Mouse (Mus musculus) neutrophil, adult 83 days (primary cell): Measurements from ENCODE around the gene Lrp10. TPM values are rescaled to one million over a fixed set of nuclear protein-coding genes. Genes with fewer than 3 reads are reported as not detected.

Experiments
- total RNA-seq, 2 experiments: library from RNA; stranded (reverse); gene quantifications; one replicate each; pipeline ENCODE4 v1.2.4; 2023

The Lrp10 gene
- total RNA-seq: 10 to 100 TPM; 82.6 to 82.9 TPM

GRCm38 (mm10) chr14:54463959-54464292 lies at the start of gene Lrp10:
TSS of gene Lrp10 (plus strand) at chr14:54464137.

GRCm38 (mm10) chr14:54417623-54418081 lies 46.3 kb upstream of the Lrp10 start, which contains the start of gene Slc7a7:
TSS of gene Slc7a7 (minus strand) at chr14:54417780.

GRCm38 (mm10) chr14:54426689-54427398 lies 37.1 kb upstream of the Lrp10 start, which contains the start of gene Mrpl52:
TSS of gene Mrpl52 (plus strand) at chr14:54426909.

GRCm38 (mm10) chr14:54431334-54432077 lies 32.4 kb upstream of the Lrp10 start, which contains the start of gene Mmp14:
TSS of gene Mmp14 (plus strand) at chr14:54431612.

GRCm38 (mm10) chr14:54475941-54476844 lies 12.3 kb downstream of the Lrp10 start, which contains the start of gene Rem2:
TSS of gene Rem2 (plus strand) at chr14:54476100.

Other genes with a start within 250 kb of the Lrp10 start
- gene Dad1, start 210.0 kb upstream of the Lrp10 start, total RNA-seq: 10 to 100 TPM; 60.7 to 65.5 TPM
- gene Abhd4, start 209.9 kb upstream of the Lrp10 start, total RNA-seq: 10 to 100 TPM; 18.0 to 19.4 TPM
- not detected for gene Olfr49, start 179.2 kb upstream of the Lrp10 start, total RNA-seq
- gene Oxa1l, start 103.3 kb upstream of the Lrp10 start, total RNA-seq: 10 to 100 TPM; 39.9 to 43.0 TPM
- 10 to 100 TPM; 20.7 to 26.1 TPM for gene Slc7a7, start 46.4 kb upstream of the Lrp10 start, total RNA-seq
- 10 to 100 TPM; 38.9 to 39.9 TPM for gene Mrpl52, start 37.2 kb upstream of the Lrp10 start, total RNA-seq
- 1 to 10 TPM; 1.1 to 2.8 TPM for gene Mmp14, start 32.5 kb upstream of the Lrp10 start, total RNA-seq
- under 1 TPM in 1 of 2 experiments, not detected in 1; 0.18 TPM for gene Rem2, start 12.0 kb downstream of the Lrp10 start, total RNA-seq
- 10 to 100 TPM; 12.8 to 13.9 TPM for gene Prmt5, start 53.4 kb downstream of the Lrp10 start, total RNA-seq
- gene Haus4, start 90.5 kb downstream of the Lrp10 start, total RNA-seq: 10 to 100 TPM; 26.8 to 31.2 TPM
- gene Ajuba, start 113.4 kb downstream of the Lrp10 start, total RNA-seq: under 1 TPM; 0.20 to 0.22 TPM
- 1 to 10 TPM; 3.4 to 6.2 TPM for gene 4931414P19Rik, start 141.9 kb downstream of the Lrp10 start, total RNA-seq
- gene Psmb5, start 153.9 kb downstream of the Lrp10 start, total RNA-seq: 10 to 100 TPM; 56.3 to 74.9 TPM
- gene Psmb11, start 157.3 kb downstream of the Lrp10 start, total RNA-seq: under 1 TPM in 1 of 2 experiments, not detected in 1; 0.07 TPM
- gene Gm17606, start 176.8 kb downstream of the Lrp10 start, total RNA-seq: not detected
- gene Cdh24, start 177.2 kb downstream of the Lrp10 start, total RNA-seq: 1 to 10 TPM; 1.9 to 3.7 TPM
- 10 to 100 TPM; 29.0 to 31.1 TPM for gene 1700123O20Rik, start 222.1 kb downstream of the Lrp10 start, total RNA-seq
- 100 to 1,000 TPM; 245 to 254 TPM for gene Acin1, start 222.8 kb downstream of the Lrp10 start, total RNA-seq
- under 1 TPM; 0.40 to 0.70 TPM for gene Gm29776, start 234.7 kb downstream of the Lrp10 start, total RNA-seq
- 100 to 1,000 TPM; 181 to 183 TPM for gene Cebpe, start 248.0 kb downstream of the Lrp10 start, total RNA-seq